Mouse (Mus musculus) lung, adult 2 months (tissue): ENCODE measurements at regions not wholly inside any gene's neighbourhood (a gene's known extent, or its start where the extent isn't known, plus 50 kb on each side); places are given as distances from the start of the nearest gene placed in this dataset.

Experiments used
- CTCF ChIP-seq: fragments of 200-500 bp; IDR thresholded peaks from 2 replicates; pipeline ENCODE4 v1.5.1; 2011; ENCODE audit warnings: mild to moderate bottlenecking, low read length, control low read depth; ENCODE audit not compliant: insufficient read depth
- POLR2A ChIP-seq: fragments of 200-500 bp; IDR thresholded peaks from 2 replicates; pipeline ENCODE4 v1.6.1; 2011; ENCODE audit warnings: low read depth, mild to moderate bottlenecking, control low read depth, low read length, borderline replicate concordance; ENCODE audit errors: extremely low read depth

- TF ChIP-seq CTCF: no peak
- TF ChIP-seq POLR2A: no peak
These were observed 78.6 kb upstream of the Gbe1 start for GRCm38 (mm10) chr16:70235189-70235588.
